Mouse (Mus musculus): ENCODE measurements around the gene Kcnk6.

DNA sequence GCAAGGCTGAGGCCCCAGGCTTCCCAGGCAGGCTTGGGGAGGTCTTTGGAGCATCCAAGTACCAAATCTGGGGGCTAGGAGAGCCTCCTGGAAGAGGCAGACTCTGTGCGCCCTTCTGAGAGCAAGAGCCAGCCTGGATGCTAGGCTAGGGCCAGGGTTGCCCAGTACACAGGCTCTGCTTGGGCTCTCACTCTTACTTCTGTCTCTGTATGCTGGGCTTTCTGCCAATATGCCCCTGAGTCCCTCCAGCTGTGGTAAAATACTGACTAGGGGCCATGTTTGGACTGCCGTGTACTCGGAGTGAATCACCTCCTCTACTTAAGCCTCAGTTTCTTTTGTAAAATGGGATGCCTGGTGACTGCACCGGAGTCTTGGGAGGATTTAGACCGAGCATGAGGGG lies 13.7 kb upstream of the Kcnk6 start:
- TF ChIP-seq CTCF (IDR thresholded peaks at IDR 0.05; ENCODE audit: borderline replicate concordance, extremely low read depth, insufficient read depth, insufficient read length) (no peak), POLR2A (IDR thresholded peaks at IDR 0.05; ENCODE audit: borderline replicate concordance, extremely low read depth, insufficient read depth, insufficient read length, poor library complexity, severe bottlenecking) (no peak)
